Mouse (Mus musculus) MEL (cell line): Measurements from ENCODE around the gene Noxa1. TPM values are rescaled to one million over a fixed set of nuclear protein-coding genes. Genes with fewer than 3 reads are reported as not detected.

Experiments used
- DNase-seq: peaks from one replicate; pipeline ENCODE4 v3.0.0; 2011; ENCODE audit warnings: low read depth, low spot score
- H3K27ac ChIP-seq: 2 replicates; pipeline ENCODE4 v1.5.1; 2012; ENCODE audit warnings: low read depth, mild to moderate bottlenecking, control low read depth, low read length, moderate library complexity; ENCODE audit not compliant: control insufficient read depth
- H3K27me3 ChIP-seq, 2 experiments: fragments of 150-350 bp in 1 of 2; sonication (generic) in 1 of 2; 2 replicates each; pipeline ENCODE4 v1.6.1; 2012; ENCODE audit warnings: low read length in 2 of 2, mild to moderate bottlenecking in 2 of 2, improper control_type of control experiment in 1 of 2, moderate library complexity in 1 of 2; ENCODE audit not compliant: insufficient read depth in 2 of 2, control insufficient read depth in 1 of 2
- H3K36me3 ChIP-seq, 2 experiments: 2 replicates each; pipeline ENCODE4 v1.6.1; 2012 to 2014; ENCODE audit warnings: low read length in 2 of 2, improper control_type of control experiment in 1 of 2, inconsistent platforms in 1 of 2, mild to moderate bottlenecking in 1 of 2; ENCODE audit not compliant: insufficient read depth in 2 of 2, control insufficient read depth in 1 of 2
- H3K4me1 ChIP-seq, 2 experiments: fragments of 150-350 bp in 1 of 2; sonication (generic) in 1 of 2; 2 replicates each; pipeline ENCODE4 v1.6.1; 2012; ENCODE audit warnings: low read length in 2 of 2, improper control_type of control experiment in 1 of 2, mild to moderate bottlenecking in 1 of 2; ENCODE audit not compliant: insufficient read depth in 2 of 2, control insufficient read depth in 1 of 2
- H3K4me3 ChIP-seq, 2 experiments: fragments of 150-350 bp in 1 of 2; sonication (generic) in 1 of 2; 2 replicates each; pipeline ENCODE4 v1.5.1; 2012; ENCODE audit warnings: low read depth in 2 of 2, low read length in 2 of 2, mild to moderate bottlenecking in 2 of 2, moderate library complexity in 2 of 2, control low read depth in 1 of 2, improper control_type of control experiment in 1 of 2; ENCODE audit not compliant: control insufficient read depth in 1 of 2, insufficient read depth in 1 of 2
- H3K79me2 ChIP-seq: 2 replicates; pipeline ENCODE4 v1.6.1; 2012; ENCODE audit warnings: mild to moderate bottlenecking, low read length, moderate library complexity; ENCODE audit not compliant: control insufficient read depth, poor library complexity, insufficient read depth
- H3K9ac ChIP-seq: 2 replicates; pipeline ENCODE4 v1.6.1; 2012; ENCODE audit warnings: low read depth, mild to moderate bottlenecking, control low read depth, low read length, moderate library complexity; ENCODE audit not compliant: control insufficient read depth, poor library complexity, severe bottlenecking
- H3K9me3 ChIP-seq: fragments of 150-350 bp; sonication (generic); replicated peaks from 2 replicates; pipeline ENCODE4 v1.6.1; 2012; ENCODE audit warnings: mild to moderate bottlenecking, low read length, improper control_type of control experiment, moderate library complexity; ENCODE audit not compliant: insufficient read depth
- CHD2 ChIP-seq: IDR thresholded peaks from 2 replicates; pipeline ENCODE4 v1.6.1; 2011; ENCODE audit warnings: low read length, improper control_type of control experiment
- CTCF ChIP-seq, 3 experiments: IDR thresholded peaks in 2 of 3; conservative IDR thresholded peaks in 1 of 3; 2 replicates each; pipeline ENCODE4 v1.5.1; 2011 to 2012; ENCODE audit warnings: low read length in 3 of 3, low read depth in 2 of 3, mild to moderate bottlenecking in 2 of 3, improper control_type of control experiment in 1 of 3, inconsistent platforms in 1 of 3, mixed read lengths in 1 of 3, moderate library complexity in 1 of 3; ENCODE audit not compliant: control insufficient read depth in 1 of 3, insufficient read depth in 1 of 3, poor library complexity in 1 of 3, severe bottlenecking in 1 of 3
- ELF1 ChIP-seq: IDR thresholded peaks from 2 replicates; pipeline ENCODE4 v1.6.1; 2014; ENCODE audit warnings: low read depth, mild to moderate bottlenecking, inconsistent platforms, low read length, improper control_type of control experiment, moderate library complexity
- EP300 ChIP-seq, 2 experiments: IDR thresholded peaks; 2 replicates each; pipeline ENCODE4 v1.6.1; 2011; ENCODE audit warnings: improper control_type of control experiment in 2 of 2, low read length in 2 of 2, low read depth in 1 of 2, mild to moderate bottlenecking in 1 of 2
- GATA1 ChIP-seq: IDR thresholded peaks from 2 replicates; pipeline ENCODE4 v1.6.1; 2011; ENCODE audit warnings: low read depth, low read length, improper control_type of control experiment
- HCFC1 ChIP-seq: IDR thresholded peaks from 2 replicates; pipeline ENCODE4 v1.6.1; 2012; ENCODE audit warnings: low read depth, mild to moderate bottlenecking, inconsistent platforms, low read length, improper control_type of control experiment, moderate library complexity
- JUND ChIP-seq: IDR thresholded peaks from 2 replicates; pipeline ENCODE4 v1.6.1; 2011; ENCODE audit warnings: low read depth, mild to moderate bottlenecking, improper control_type of control experiment, low read length
- KAT2A ChIP-seq: conservative IDR thresholded peaks from 2 replicates; pipeline ENCODE4 v1.6.1; 2012; ENCODE audit warnings: low read depth, low read length, improper control_type of control experiment, inconsistent platforms
- MAFK ChIP-seq: IDR thresholded peaks from 2 replicates; pipeline ENCODE4 v1.6.1; 2011; ENCODE audit warnings: low read depth, mild to moderate bottlenecking, low read length, improper control_type of control experiment, borderline replicate concordance
- MEF2A ChIP-seq: IDR thresholded peaks from 2 replicates; pipeline ENCODE4 v1.6.1; 2014; ENCODE audit warnings: low read depth, mild to moderate bottlenecking, inconsistent platforms, low read length, improper control_type of control experiment; ENCODE audit not compliant: poor library complexity, insufficient replicate concordance, severe bottlenecking; ENCODE audit errors: extremely low read depth
- MXI1 ChIP-seq: IDR thresholded peaks from 2 replicates; pipeline ENCODE4 v1.6.1; 2011; ENCODE audit warnings: mild to moderate bottlenecking, low read depth, low read length, improper control_type of control experiment
- MYB ChIP-seq: IDR thresholded peaks from 2 replicates; pipeline ENCODE4 v1.6.1; 2011; ENCODE audit warnings: mild to moderate bottlenecking, low read depth, low read length, improper control_type of control experiment
- NELFE ChIP-seq: IDR thresholded peaks from 2 replicates; pipeline ENCODE4 v1.6.1; 2011; ENCODE audit warnings: low read depth, low read length, improper control_type of control experiment
- POLR2A ChIP-seq, 2 experiments: IDR thresholded peaks; 2 replicates each; pipeline ENCODE4 v1.6.1; 2011 to 2012; ENCODE audit warnings: low read length in 2 of 2, mild to moderate bottlenecking in 2 of 2, control low read depth in 1 of 2, improper control_type of control experiment in 1 of 2, low read depth in 1 of 2, moderate library complexity in 1 of 2; ENCODE audit not compliant: control insufficient read depth in 1 of 2, insufficient read depth in 1 of 2, poor library complexity in 1 of 2
- POLR2AphosphoS2 ChIP-seq: IDR thresholded peaks from 2 replicates; pipeline ENCODE4 v1.6.1; 2011; ENCODE audit warnings: low read length, improper control_type of control experiment
- POLR2AphosphoS5 ChIP-seq: IDR thresholded peaks from 2 replicates; pipeline ENCODE4 v1.6.1; 2012; ENCODE audit warnings: low read depth, borderline replicate concordance, mild to moderate bottlenecking, inconsistent platforms, low read length, moderate library complexity, mixed read lengths
- RAD21 ChIP-seq: IDR thresholded peaks from 2 replicates; pipeline ENCODE4 v1.6.1; 2011; ENCODE audit warnings: mild to moderate bottlenecking, low read depth, low read length, improper control_type of control experiment
- RCOR1 ChIP-seq: IDR thresholded peaks from 2 replicates; pipeline ENCODE4 v1.6.1; 2012; ENCODE audit warnings: low read depth, mild to moderate bottlenecking, inconsistent platforms, low read length, improper control_type of control experiment
- SMC3 ChIP-seq: IDR thresholded peaks from 2 replicates; pipeline ENCODE4 v1.6.1; 2011; ENCODE audit warnings: low read depth, low read length, improper control_type of control experiment
- TAL1 ChIP-seq: IDR thresholded peaks from 2 replicates; pipeline ENCODE4 v1.6.1; 2012; ENCODE audit warnings: mild to moderate bottlenecking, inconsistent platforms, low read length, moderate library complexity, mixed read lengths
- TBP ChIP-seq: IDR thresholded peaks from 2 replicates; pipeline ENCODE4 v1.8.0; 2011; ENCODE audit warnings: low read depth, low read length, improper control_type of control experiment
- TCF12 ChIP-seq: IDR thresholded peaks from 2 replicates; pipeline ENCODE4 v1.6.1; 2014; ENCODE audit warnings: low read depth, mild to moderate bottlenecking, inconsistent platforms, low read length, improper control_type of control experiment, moderate library complexity
- UBTF ChIP-seq: IDR thresholded peaks from 2 replicates; pipeline ENCODE4 v1.6.1; 2012; ENCODE audit warnings: low read depth, mild to moderate bottlenecking, inconsistent platforms, low read length, improper control_type of control experiment, moderate library complexity, borderline replicate concordance; ENCODE audit not compliant: insufficient read depth
- USF1 ChIP-seq: IDR thresholded peaks from 2 replicates; pipeline ENCODE4 v1.6.1; 2014; ENCODE audit warnings: low read depth, mild to moderate bottlenecking, inconsistent platforms, low read length, improper control_type of control experiment, moderate library complexity
- USF2 ChIP-seq, 2 experiments: IDR thresholded peaks; 2 replicates each; pipeline ENCODE4 v1.6.1; 2011 to 2012; ENCODE audit warnings: improper control_type of control experiment in 2 of 2, low read length in 2 of 2, borderline replicate concordance in 1 of 2, inconsistent platforms in 1 of 2, low read depth in 1 of 2, mild to moderate bottlenecking in 1 of 2; ENCODE audit not compliant: insufficient read depth in 1 of 2
- ZC3H11A ChIP-seq: IDR thresholded peaks from 2 replicates; pipeline ENCODE4 v1.6.1; 2012; ENCODE audit warnings: low read depth, mild to moderate bottlenecking, inconsistent platforms, low read length, improper control_type of control experiment
- ZKSCAN1 ChIP-seq: IDR thresholded peaks from 2 replicates; pipeline ENCODE4 v1.6.1; 2012; ENCODE audit warnings: low read depth, mild to moderate bottlenecking, inconsistent platforms, low read length, improper control_type of control experiment, moderate library complexity
- ZMIZ1 ChIP-seq: IDR thresholded peaks from 2 replicates; pipeline ENCODE4 v1.6.1; 2012; ENCODE audit warnings: low read depth, mild to moderate bottlenecking, inconsistent platforms, low read length, improper control_type of control experiment, moderate library complexity
- ZNF384 ChIP-seq: IDR thresholded peaks from 2 replicates; pipeline ENCODE4 v1.6.1; 2012; ENCODE audit warnings: low read depth, mild to moderate bottlenecking, inconsistent platforms, low read length, improper control_type of control experiment
- polyA plus RNA-seq, 2 experiments: library from polyadenylated mRNA; stranded (reverse) in 1 of 2; unstranded in 1 of 2; fragments of >175 nt in 1 of 2; fragments of >200 nt in 1 of 2; gene quantifications; 2 replicates each; pipeline versions ENCODE4 v1.2.1 to v1.2.4; 2012; ENCODE audit warnings: low replicate concordance in 2 of 2, low read depth in 1 of 2; ENCODE audit not compliant: insufficient read length in 2 of 2, insufficient read depth in 1 of 2, missing spikeins in 1 of 2
- total RNA-seq: library from RNA; depleted of rRNA; stranded (reverse); fragments of 300-350 nt; gene quantifications from 2 replicates; pipeline ENCODE4 v1.2.3, GENCODE M21; 2012

Gene Noxa1
- total and polyA plus RNA-seq, 3 experiments = 0.08 to 0.10 TPM; not detected in 1

GRCm38 (mm10) chr2:25120963-25121362 lies 26.0 kb upstream of the Noxa1 start:
- Histone ChIP-seq H3K4me1 (peaks cover 6 to 11% of the 10 kb centered on the region in 2 experiments), H3K27me3 (no peaks in the 10 kb centered on the region), H3K9ac (no peak overlapping the region)
- no peak for TF ChIP-seq TBP
- no peak for TF ChIP-seq ZMIZ1
- no peak for TF ChIP-seq POLR2A (IDR thresholded peaks at IDR 0.05; ENCODE audit: control insufficient read depth in 1 of 2, insufficient read depth in 1 of 2, low read depth in 1 of 2, low read length in 2 of 2, poor library complexity in 1 of 2)
- TF ChIP-seq KAT2A = no peak
- no peak for TF ChIP-seq USF2 (IDR thresholded peaks at IDR 0.05; ENCODE audit: borderline replicate concordance in 1 of 2, insufficient read depth in 1 of 2, low read depth in 1 of 2, low read length in 2 of 2)
- no peak for TF ChIP-seq ZNF384
- TF ChIP-seq ZKSCAN1 = no peak
- TF ChIP-seq HCFC1 = no peak
- TF ChIP-seq RAD21 = no peak
- TF ChIP-seq POLR2AphosphoS5 = no peak
- TF ChIP-seq MXI1 = no peak
- TF ChIP-seq ELF1 = no peak
- TF ChIP-seq GATA1 = no peak
- no peak for TF ChIP-seq SMC3
- no peak for TF ChIP-seq UBTF
- no peak for TF ChIP-seq JUND
- no peak for TF ChIP-seq TCF12
- TF ChIP-seq, all 39 proteins: peak for 0
- H3K36me3 ChIP-seq = peaks cover 0 to 4% of the 10 kb centered on the region in 2 experiments; a peak in 2 of 4 replicates
- H3K79me2 ChIP-seq = no peaks in the 10 kb centered on the region
- no peak for DNase-seq
- no peaks in the 10 kb centered on the region for H3K9me3 ChIP-seq
- no peak overlapping the region for H3K4me3 ChIP-seq
- no peak overlapping the region for H3K27ac ChIP-seq

- no peaks in the 10 kb centered on the region; the same call in 1 of the 2 replicates for H3K79me2 ChIP-seq
- no peaks in the 10 kb centered on the region for H3K9me3 ChIP-seq
- no peak overlapping the region for H3K4me3 ChIP-seq
- peaks cover 0 to 22% of the 10 kb centered on the region in 2 experiments; a peak in 2 of 4 replicates for H3K36me3 ChIP-seq
- H3K9ac ChIP-seq = no peak overlapping the region
- no peaks in the 10 kb centered on the region for H3K27me3 ChIP-seq
- peak; percentile 80 for DNase-seq
- H3K4me1 ChIP-seq = peaks cover 20 to 30% of the 10 kb centered on the region in 2 experiments
- peak overlapping the region; percentile 42 for H3K27ac ChIP-seq
- TF ChIP-seq HCFC1 (no peak), POLR2AphosphoS5 (no peak), TCF12 (peak; percentile 90), USF1 (no peak), RCOR1 (peak; percentile 68), EP300 (IDR thresholded peaks at IDR 0.05; ENCODE audit: low read depth in 1 of 2, low read length in 2 of 2) (peak; percentile 69 to 88), POLR2A (IDR thresholded peaks at IDR 0.05; ENCODE audit: control insufficient read depth in 1 of 2, insufficient read depth in 1 of 2, low read depth in 1 of 2, low read length in 2 of 2, poor library complexity in 1 of 2) (no peak), KAT2A (no peak; the same call in 1 of the 2 replicates), GATA1 (peak; percentile 80), MEF2A (no peak), TAL1 (peak; percentile 88), SMC3 (no peak), MAFK (no peak), POLR2AphosphoS2 (no peak), ZNF384 (no peak), ZMIZ1 (no peak), CTCF (IDR thresholded peaks at IDR 0.05 in 2 of 3, conservative IDR thresholded peaks at IDR 0.05 in 1 of 3; ENCODE audit: control insufficient read depth in 1 of 3, insufficient read depth in 1 of 3, low read depth in 2 of 3, low read length in 3 of 3, poor library complexity in 1 of 3, severe bottlenecking in 1 of 3) (no peak), RAD21 (no peak), MXI1 (no peak), MYB (no peak), CHD2 (peak; percentile 20; the same call in 1 of the 2 replicates), ZC3H11A (no peak), USF2 (IDR thresholded peaks at IDR 0.05; ENCODE audit: borderline replicate concordance in 1 of 2, insufficient read depth in 1 of 2, low read depth in 1 of 2, low read length in 2 of 2) (no peak), NELFE (0 out of 2 replicates have a peak, but pooled peaks have one; percentile 17)
These were observed 20.5 kb upstream of the Noxa1 start for GRCm38 (mm10) chr2:25115442-25115841.
